Mouse (Mus musculus) midbrain, embryonic 10.5 days (tissue): ENCODE data around the gene Robo2. TPM values are rescaled to one million over a fixed set of nuclear protein-coding genes. Genes with fewer than 3 reads are reported as not detected.
"Not testable (repeated sequence)": the region's sequence is repeated elsewhere in the genome, so short reads cannot be mapped to it uniquely, and the experiment has no call there.

Experiments used
- DNase-seq: peaks from one replicate; pipeline ENCODE4 v3.0.0-alpha.2; 2017; ENCODE audit warnings: low spot score
- H3K27ac ChIP-seq: fragments of 300-500 bp; sonication (generic); replicated peaks from 2 replicates; pipeline ENCODE4 v1.5.1; 2016; ENCODE audit warnings: mild to moderate bottlenecking
- H3K27me3 ChIP-seq: fragments of 300-500 bp; sonication (generic); 2 replicates; pipeline ENCODE4 v1.6.1; 2016; ENCODE audit warnings: low read depth, mild to moderate bottlenecking; ENCODE audit not compliant: poor library complexity, severe bottlenecking
- H3K36me3 ChIP-seq: fragments of 300-500 bp; sonication (generic); 2 replicates; pipeline ENCODE4 v1.6.1; 2016; ENCODE audit warnings: mild to moderate bottlenecking, moderate library complexity
- H3K4me1 ChIP-seq: fragments of 300-500 bp; sonication (generic); 2 replicates; pipeline ENCODE4 v1.6.1; 2016
- H3K4me3 ChIP-seq: fragments of 300-500 bp; sonication (generic); 2 replicates; pipeline ENCODE4 v1.5.1; 2016; ENCODE audit warnings: mild to moderate bottlenecking, moderate library complexity
- H3K9me3 ChIP-seq: fragments of 300-500 bp; sonication (generic); replicated peaks from 2 replicates; pipeline ENCODE4 v1.6.1; 2016; ENCODE audit warnings: mild to moderate bottlenecking
- WGBS: fragments of 180-500 bp; shearing (Covaris S2); methylation state at CpG from one replicate; pipeline ENCODE4 v1.1.7; 2016; 5-methylcytosine and 5-hydroxymethylcytosine counted together
- polyA plus RNA-seq: library from polyadenylated mRNA; unstranded; fragments of >200 nt; fragmentation: Nextera tagmentation; extraction: Ambion mirVana; gene quantifications from 2 replicates; pipeline ENCODE4 v1.2.1, GENCODE M21; 2016

Robo2 gene
- polyA plus RNA-seq, 1 experiment from 2014 or later: 13.3 TPM

DNA sequence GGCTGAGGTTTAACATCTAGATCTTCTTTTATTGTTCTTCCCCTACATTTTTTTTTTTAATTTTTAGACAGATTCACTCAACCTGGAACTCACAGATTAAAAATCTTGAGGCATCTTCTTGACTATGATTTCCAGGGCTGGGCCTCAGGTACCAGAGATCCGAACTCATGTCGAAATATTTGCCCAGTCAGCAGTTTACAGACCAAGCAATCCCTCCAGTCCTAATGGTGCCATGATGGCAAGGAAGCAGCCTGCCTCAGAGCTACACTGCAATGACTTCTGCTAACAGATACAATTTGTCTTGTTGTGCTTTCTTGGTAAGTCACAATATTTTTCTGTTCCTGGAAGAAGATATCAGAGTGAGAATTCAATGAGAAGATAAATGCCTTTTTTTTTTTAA lies 327.4 kb downstream of the Robo2 start:
- Histone ChIP-seq H3K9me3 (no peaks in the 10 kb centered on the region), H3K27ac (no peak overlapping the region), H3K36me3 (no peaks in the 10 kb centered on the region), H3K4me3 (no peak overlapping the region), H3K4me1 (no peaks in the 10 kb centered on the region), H3K27me3 (no peaks in the 10 kb centered on the region)
- WGBS: 95% methylated on average over 2 of the region's 2 CpGs
- DNase-seq: no peak

DNA sequence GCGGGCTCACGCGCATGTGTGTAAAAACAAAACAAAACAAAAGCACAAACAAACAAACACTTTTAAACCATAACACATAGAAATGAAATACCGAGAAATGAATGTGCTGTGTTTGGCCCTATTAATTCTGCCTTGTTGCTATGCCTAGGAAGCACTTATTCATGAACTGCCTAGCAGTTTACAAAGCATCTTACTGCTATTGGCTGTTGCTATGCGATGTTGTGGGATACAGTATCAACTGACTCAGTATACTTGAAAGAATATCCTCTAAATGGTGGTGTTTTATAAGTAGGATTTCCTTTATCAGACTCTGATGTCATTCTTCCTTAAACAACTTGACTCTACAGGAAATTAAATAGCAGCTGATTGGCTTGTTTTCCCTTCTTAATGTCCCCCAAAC lies 339.0 kb downstream of the Robo2 start:
- DNase-seq: no peak
- no peaks in the 10 kb centered on the region for H3K27me3 ChIP-seq
- no peaks in the 10 kb centered on the region for H3K36me3 ChIP-seq
- WGBS: 93% methylated on average over 5 of the region's 5 CpGs
- no peak overlapping the region for H3K27ac ChIP-seq
- H3K4me3 ChIP-seq: no peak overlapping the region
- H3K4me1 ChIP-seq: no peaks in the 10 kb centered on the region
- H3K9me3 ChIP-seq: no peaks in the 10 kb centered on the region

DNA sequence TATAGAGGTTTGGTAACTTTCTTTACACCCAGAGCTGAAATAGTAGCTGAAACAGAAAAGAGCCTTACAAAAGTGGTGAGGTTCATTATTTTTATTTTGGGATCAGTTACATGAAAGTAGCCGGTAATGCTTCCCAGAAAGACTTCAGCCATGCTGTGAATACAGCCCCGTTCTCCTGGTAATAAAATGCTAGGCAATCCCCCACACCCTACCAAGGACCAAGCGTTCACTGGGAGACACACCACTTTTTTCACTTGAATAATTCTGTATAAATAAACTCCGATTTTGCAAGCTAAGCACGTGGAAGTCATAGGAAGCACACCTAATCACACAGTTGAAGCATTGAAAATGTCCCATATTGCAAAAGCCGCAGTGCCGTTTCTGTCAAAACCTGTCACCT lies 341.0 kb downstream of the Robo2 start:
- Histone ChIP-seq H3K9me3 (no peaks in the 10 kb centered on the region), H3K27me3 (no peaks in the 10 kb centered on the region), H3K4me3 (no peak overlapping the region), H3K4me1 (no peaks in the 10 kb centered on the region), H3K27ac (no peak overlapping the region), H3K36me3 (no peaks in the 10 kb centered on the region)
- WGBS: 75% methylated on average over 7 of the region's 7 CpGs
- no peak for DNase-seq

DNA sequence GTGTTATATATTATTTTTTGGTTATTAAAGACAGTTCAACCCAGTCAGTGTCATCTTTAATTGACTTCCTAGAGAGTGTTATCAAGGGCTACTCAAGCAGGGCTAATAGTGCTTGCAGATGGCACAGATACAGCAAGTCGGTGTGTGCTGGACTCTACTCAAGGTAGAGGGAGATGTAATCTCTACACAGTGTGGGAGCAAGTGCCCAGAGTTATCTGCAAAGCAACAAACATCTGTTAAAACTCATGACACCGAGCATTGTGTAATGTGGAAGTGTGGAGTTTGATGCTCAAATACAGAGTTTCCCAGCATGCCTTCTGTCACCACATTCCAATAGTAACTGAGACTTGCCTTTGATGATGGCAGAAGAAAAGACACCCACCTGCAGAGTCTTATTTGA lies 345.7 kb downstream of the Robo2 start:
- H3K4me3 ChIP-seq: no peak overlapping the region
- 67% methylated on average over 2 of the region's 2 CpGs for WGBS
- H3K9me3 ChIP-seq: no peaks in the 10 kb centered on the region
- H3K27me3 ChIP-seq: no peaks in the 10 kb centered on the region
- DNase-seq: no peak
- H3K36me3 ChIP-seq: no peaks in the 10 kb centered on the region
- no peak overlapping the region for H3K27ac ChIP-seq
- no peaks in the 10 kb centered on the region for H3K4me1 ChIP-seq

DNA sequence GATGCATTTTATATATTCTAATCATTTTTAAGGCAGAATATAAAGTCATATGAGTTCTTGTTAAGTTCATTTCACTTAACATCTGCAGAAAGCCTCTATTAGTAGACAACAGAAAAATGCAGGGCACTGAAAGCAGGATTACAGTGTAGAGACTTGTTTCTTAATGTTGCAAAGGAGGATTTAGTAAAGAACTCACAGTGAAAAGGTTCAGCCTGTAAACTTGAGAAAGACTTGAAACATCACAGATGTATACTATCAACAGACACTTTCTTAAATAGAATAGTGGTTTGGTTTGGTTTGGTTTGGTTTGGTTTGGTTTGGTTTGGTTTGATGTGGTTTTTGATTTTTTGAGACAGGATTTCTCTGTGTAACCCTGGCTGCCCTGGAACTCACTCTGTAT lies 349.7 kb downstream of the Robo2 start:
- no peaks in the 10 kb centered on the region for H3K4me1 ChIP-seq
- no peak overlapping the region for H3K4me3 ChIP-seq
- no peaks in the 10 kb centered on the region for H3K36me3 ChIP-seq
- DNase-seq: no peak
- H3K27me3 ChIP-seq: no peaks in the 10 kb centered on the region
- H3K27ac ChIP-seq: no peak overlapping the region
- H3K9me3 ChIP-seq: no peaks in the 10 kb centered on the region

DNA sequence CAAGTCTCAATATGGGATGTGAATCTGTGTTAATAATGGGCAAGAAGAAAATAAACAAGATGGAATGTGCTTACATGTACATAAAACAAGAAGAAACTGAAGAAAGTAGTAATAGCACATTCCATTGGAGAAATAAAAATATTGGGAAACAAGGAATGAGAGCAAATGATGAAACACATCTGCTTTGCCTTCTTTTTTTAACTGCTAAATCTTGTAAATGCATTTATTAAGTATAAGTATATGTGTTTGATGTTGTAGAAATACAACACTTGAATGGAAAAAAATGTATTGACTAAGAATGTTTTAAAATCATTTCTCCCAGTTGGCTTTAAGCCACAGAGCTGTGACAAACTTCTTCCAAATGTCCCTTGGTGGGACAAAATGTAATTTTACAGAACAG lies 350.1 kb downstream of the Robo2 start:
- H3K27ac ChIP-seq: no peak overlapping the region
- H3K36me3 ChIP-seq: no peaks in the 10 kb centered on the region
- no peak for DNase-seq
- H3K9me3 ChIP-seq: no peaks in the 10 kb centered on the region
- H3K27me3 ChIP-seq: no peaks in the 10 kb centered on the region
- H3K4me3 ChIP-seq: no peak overlapping the region
- H3K4me1 ChIP-seq: no peaks in the 10 kb centered on the region

DNA sequence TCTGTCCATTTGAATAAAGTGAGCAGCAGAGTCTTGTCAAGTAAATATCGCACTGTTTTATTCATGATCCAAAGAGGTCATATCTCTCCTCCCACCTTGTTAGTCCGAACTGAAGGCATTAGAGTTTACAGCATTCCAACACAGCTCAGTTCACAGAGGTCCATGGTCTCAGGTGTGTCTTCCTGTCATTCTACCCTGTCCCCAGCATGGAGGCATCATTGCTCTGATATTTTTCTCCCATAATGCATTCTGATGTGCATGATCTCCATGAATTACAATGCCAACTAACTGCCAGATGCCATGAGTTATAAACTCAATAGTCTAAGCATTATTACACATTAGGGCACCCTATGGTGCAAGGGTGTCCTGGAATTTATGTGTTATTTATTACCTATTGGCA lies 354.7 kb downstream of the Robo2 start:
- DNase-seq: no peak
- 98% methylated on average over 2 of the region's 2 CpGs for WGBS
- H3K27me3 ChIP-seq: no peaks in the 10 kb centered on the region

DNA sequence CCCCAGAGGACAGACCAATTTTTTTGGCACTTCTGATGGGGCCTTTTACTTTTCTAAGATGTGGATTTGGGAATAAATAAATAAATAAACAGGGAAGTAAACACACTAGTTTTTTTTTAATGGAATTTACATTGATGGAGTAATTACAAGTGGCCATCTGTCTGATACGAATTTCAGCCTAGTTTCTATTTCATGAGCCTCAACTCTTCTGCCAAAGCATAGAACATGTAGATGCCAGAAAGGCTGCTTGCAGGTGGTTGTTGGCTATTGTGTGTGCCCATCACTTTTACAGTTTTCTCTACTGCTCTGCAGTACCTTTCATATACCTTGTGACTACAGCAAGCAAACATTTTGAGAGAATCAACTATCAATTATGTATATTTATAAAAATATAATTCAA lies 355.4 kb downstream of the Robo2 start:
- Histone ChIP-seq H3K9me3 (no peaks in the 10 kb centered on the region), H3K36me3 (no peaks in the 10 kb centered on the region), H3K27ac (no peak overlapping the region), H3K4me3 (no peak overlapping the region), H3K27me3 (no peaks in the 10 kb centered on the region), H3K4me1 (no peaks in the 10 kb centered on the region)
- 92% methylated on average over 1 of the region's 1 CpGs for WGBS
- no peak for DNase-seq

More for the DNA sequence above, 354.7 kb downstream of the Robo2 start:
- Histone ChIP-seq H3K27ac (no peak overlapping the region), H3K9me3 (no peaks in the 10 kb centered on the region), H3K4me3 (no peak overlapping the region), H3K36me3 (no peaks in the 10 kb centered on the region), H3K4me1 (no peaks in the 10 kb centered on the region)

DNA sequence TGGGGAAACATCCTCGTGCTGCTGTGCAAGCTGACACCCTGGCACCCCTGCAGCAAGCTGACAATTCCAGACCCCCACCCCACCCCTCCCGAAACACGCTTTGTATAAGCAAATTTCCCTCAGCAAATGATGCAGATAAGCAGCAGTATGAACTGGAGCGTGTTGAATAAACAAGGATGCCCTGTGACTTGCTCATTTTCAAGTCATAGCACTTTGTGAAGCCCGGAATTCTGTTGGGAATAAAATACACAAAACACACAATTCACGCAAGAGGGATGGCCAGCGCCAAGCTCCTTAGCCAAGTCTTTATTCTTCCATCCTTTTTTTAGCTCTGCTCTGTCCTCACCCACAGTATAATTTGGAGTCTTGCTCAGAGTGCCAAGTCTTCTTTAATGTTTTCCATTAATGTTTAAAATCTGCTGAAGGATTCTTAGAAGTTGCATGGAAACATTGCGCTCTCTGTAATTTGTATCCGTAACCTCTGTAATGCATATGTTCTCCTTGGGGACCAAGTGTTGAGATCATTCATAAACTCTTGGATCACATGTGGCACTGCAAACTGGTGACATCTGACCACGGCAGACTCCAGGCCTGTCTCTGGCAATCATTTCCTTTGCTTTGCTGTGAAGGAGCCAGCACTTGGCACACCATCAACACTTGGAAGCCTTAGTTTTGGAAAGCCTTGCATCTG lies 356.4 kb downstream of the Robo2 start:
- Histone ChIP-seq H3K4me1 (no peaks in the 10 kb centered on the region), H3K27ac (no peak overlapping the region), H3K4me3 (no peak overlapping the region), H3K9me3 (no peaks in the 10 kb centered on the region), H3K27me3 (no peaks in the 10 kb centered on the region), H3K36me3 (no peaks in the 10 kb centered on the region)
- WGBS: 82% methylated on average over 10 of the region's 10 CpGs
- no peak for DNase-seq

DNA sequence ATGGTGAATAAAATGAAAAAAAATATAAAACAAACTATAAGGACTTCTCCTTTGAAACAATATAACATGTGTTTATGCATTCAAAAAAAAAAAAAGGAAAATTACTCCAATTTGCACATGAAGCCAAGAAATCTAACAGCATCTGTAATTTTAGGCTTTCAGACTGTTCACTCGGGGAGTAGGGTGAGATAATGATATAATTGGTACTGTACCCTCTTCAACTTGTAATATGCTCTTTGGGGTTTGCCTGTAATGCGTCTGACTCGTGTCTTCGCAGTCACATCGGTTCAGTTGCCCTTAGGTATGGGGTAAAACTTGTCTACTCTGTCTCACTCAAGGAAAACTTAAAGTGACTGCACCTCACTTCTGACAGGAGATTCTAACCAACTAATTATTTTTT lies 362.2 kb downstream of the Robo2 start:
- Histone ChIP-seq H3K27me3 (no peaks in the 10 kb centered on the region), H3K4me3 (no peak overlapping the region), H3K4me1 (peaks cover 3% of the 10 kb centered on the region; the same call in 1 of the 2 replicates), H3K36me3 (no peaks in the 10 kb centered on the region), H3K9me3 (no peaks in the 10 kb centered on the region), H3K27ac (no peak overlapping the region)
- WGBS: 92% methylated on average over 5 of the region's 5 CpGs
- DNase-seq: no peak

DNA sequence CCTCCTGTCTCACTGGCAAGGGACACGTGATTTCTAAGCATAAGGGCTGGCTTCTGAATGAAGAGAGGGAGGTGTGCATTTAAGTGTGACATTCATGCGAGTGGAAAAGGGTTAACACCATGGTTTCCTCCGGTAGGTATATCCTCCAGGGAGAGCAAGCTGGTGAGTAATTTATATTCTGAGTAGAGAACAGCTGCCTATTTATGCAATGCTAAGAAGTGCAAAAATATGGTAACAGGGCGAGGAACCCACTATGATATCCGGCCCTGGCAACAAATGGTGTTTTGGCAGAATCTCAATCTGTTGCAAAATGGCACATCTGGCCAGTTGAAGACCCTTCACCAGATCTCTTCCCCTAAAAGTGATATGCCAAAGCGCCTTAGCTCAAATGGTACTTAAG lies 362.6 kb downstream of the Robo2 start:
- H3K4me3 ChIP-seq: no peak overlapping the region
- no peaks in the 10 kb centered on the region for H3K9me3 ChIP-seq
- no peaks in the 10 kb centered on the region for H3K27me3 ChIP-seq
- no peak for DNase-seq
- no peak overlapping the region for H3K27ac ChIP-seq
- no peaks in the 10 kb centered on the region for H3K36me3 ChIP-seq
- peaks cover 3% of the 10 kb centered on the region; the same call in 1 of the 2 replicates for H3K4me1 ChIP-seq
- 79% methylated on average over 6 of the region's 6 CpGs for WGBS

DNA sequence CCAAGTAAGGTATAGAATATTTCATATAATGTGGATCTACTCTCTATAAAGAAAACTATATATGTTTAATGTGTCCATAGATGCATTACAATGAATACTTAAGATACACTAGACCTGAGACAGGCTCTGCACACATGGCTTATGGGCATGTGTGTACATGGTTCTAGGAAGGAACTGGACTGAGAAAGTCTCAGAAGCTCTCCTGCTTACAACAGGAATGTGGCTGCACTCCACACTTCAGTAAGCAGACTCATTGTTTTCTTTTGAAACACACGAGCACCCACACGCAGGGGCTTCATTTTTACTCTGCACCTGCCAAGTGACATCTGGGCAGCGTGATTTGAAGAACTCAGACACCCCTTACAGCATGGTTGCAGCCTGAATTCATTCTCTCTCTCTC lies 364.4 kb downstream of the Robo2 start:
- Histone ChIP-seq H3K4me1 (peaks cover 3% of the 10 kb centered on the region; the same call in 1 of the 2 replicates), H3K27me3 (no peaks in the 10 kb centered on the region), H3K4me3 (no peak overlapping the region), H3K9me3 (no peaks in the 10 kb centered on the region), H3K36me3 (no peaks in the 10 kb centered on the region), H3K27ac (no peak overlapping the region)
- 35% methylated on average over 3 of the region's 3 CpGs for WGBS
- no peak for DNase-seq

DNA sequence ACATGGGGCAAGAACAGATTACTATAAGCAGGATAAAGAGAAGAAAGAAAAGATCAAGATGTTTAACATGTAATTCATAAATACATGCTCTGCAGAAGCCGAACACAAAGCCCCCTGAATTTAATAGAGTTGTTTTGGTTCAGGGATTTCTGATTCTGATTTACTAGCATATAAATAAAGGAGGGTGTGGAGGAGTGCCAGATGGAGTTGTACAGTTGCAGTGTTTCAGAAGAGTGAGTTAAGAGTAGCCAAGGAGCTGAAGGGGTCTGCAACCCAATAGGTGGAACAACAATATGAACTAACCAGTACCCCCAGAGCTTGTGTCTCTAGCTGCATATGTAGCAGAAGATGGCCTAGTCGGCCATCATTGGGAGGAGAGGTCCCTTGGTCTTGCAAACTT lies 370.8 kb downstream of the Robo2 start:
- not testable (repeated sequence) for H3K4me1 ChIP-seq, DNase-seq, H3K27ac ChIP-seq, H3K9me3 ChIP-seq, H3K36me3 ChIP-seq, H3K27me3 ChIP-seq, H3K4me3 ChIP-seq
- 83% methylated on average over 2 of the region's 2 CpGs for whole genome bisulfite sequencing

DNA sequence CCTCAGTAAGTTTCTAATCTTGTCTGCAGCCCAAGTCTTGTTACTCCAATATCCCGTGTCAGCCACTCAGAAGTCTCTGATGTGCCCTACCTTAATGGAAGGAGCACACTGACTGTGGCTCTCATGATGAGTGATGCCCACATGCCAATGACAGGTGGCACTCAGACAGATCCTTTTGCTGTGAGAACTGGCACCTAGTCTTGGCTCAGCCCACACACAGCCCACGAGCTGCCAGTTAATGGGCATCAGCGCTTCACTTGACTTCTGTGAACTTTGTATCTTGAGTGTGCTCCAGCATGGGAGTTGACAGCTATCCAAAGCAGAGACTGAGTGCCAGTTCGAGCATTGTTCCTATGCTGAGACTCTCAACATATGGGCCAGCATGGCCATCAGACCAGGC lies 383.8 kb downstream of the Robo2 start:
- no peak for DNase-seq
- Histone ChIP-seq H3K36me3 (no peaks in the 10 kb centered on the region), H3K9me3 (no peaks in the 10 kb centered on the region), H3K27me3 (no peaks in the 10 kb centered on the region), H3K27ac (no peak overlapping the region), H3K4me1 (0 out of 2 replicates have a peak, but pooled peaks cover 4% of the 10 kb centered on the region), H3K4me3 (no peak overlapping the region)
- WGBS: 79% methylated on average over 4 of the region's 4 CpGs
